Mouse (Mus musculus) kidney, adult 2 months (tissue): ENCODE measurements at regions not wholly inside any gene's neighbourhood (a gene's known extent, or its start where the extent isn't known, plus 50 kb on each side); places are given as distances from the start of the nearest gene placed in this dataset.

Experiments used
- CTCF ChIP-seq: fragments of 200-500 bp; conservative IDR thresholded peaks from 2 replicates; pipeline ENCODE4 v1.5.1; 2011; ENCODE audit warnings: low read depth, mild to moderate bottlenecking, control low read depth, low read length, moderate library complexity, mixed read lengths; ENCODE audit not compliant: insufficient read depth, insufficient read length
- POLR2A ChIP-seq: fragments of 200-500 bp; IDR thresholded peaks from one replicate; pipeline ENCODE4 v1.6.1; 2011; ENCODE audit warnings: low read depth, low read length, control low read depth

- TF ChIP-seq POLR2A (no peak), CTCF (no peak)
Observed at GRCm38 (mm10) chr10:111719632-111720031, 213.5 kb downstream of the Phlda1 start.
